Mouse (Mus musculus): ENCODE data around the gene Gm2696. TPM values are rescaled to one million over a fixed set of nuclear protein-coding genes. Genes with fewer than 3 reads are reported as not detected.
"Not testable (repeated sequence)": the region's sequence is repeated elsewhere in the genome, so short reads cannot be mapped to it uniquely, and the experiment has no call there.

Gene Gm2696
- polyA plus RNA-seq (2015; fragmentation: Nextera tagmentation; extraction: Ambion mirVana) = not detected in 2 replicates

GRCm38 (mm10) chr10:77814382-77814781 lies at the start of gene Gm2696:
Gene Gm2696 (plus strand): TSS chr10:77814682.
- no peaks in the 10 kb centered on the region for H3K27me3 ChIP-seq (replicated peaks; ENCODE audit: control insufficient read depth, insufficient read depth, low read length)
- H3K4me2 ChIP-seq (replicated peaks; ENCODE audit: low read depth) = no peak within 1 kb of the TSS
- no peaks in the 10 kb centered on the region for H3K9me3 ChIP-seq (ENCODE audit: control insufficient read depth)
- 37% methylated on average over 4 of the region's 4 CpGs for WGBS
- no peaks in the 10 kb centered on the region for H3K36me3 ChIP-seq (ENCODE audit: control insufficient read depth, insufficient read depth)
- no peak for ATAC-seq
- no peak for TF ChIP-seq CTCF (IDR thresholded peaks at IDR 0.05; ENCODE audit: low read depth)
- no peak within 1 kb of the TSS for H3K27ac ChIP-seq (ENCODE audit: low read depth, low read length)
- no peak within 1 kb of the TSS for H3K9ac ChIP-seq (ENCODE audit: low read depth, low read length)
- H3K4me1 ChIP-seq (replicated peaks; ENCODE audit: control insufficient read depth, insufficient read depth, low read length) = no peaks in the 10 kb centered on the region
- H3K4me3 ChIP-seq (ENCODE audit: low read depth, low read length) = no peak within 1 kb of the TSS

DNA sequence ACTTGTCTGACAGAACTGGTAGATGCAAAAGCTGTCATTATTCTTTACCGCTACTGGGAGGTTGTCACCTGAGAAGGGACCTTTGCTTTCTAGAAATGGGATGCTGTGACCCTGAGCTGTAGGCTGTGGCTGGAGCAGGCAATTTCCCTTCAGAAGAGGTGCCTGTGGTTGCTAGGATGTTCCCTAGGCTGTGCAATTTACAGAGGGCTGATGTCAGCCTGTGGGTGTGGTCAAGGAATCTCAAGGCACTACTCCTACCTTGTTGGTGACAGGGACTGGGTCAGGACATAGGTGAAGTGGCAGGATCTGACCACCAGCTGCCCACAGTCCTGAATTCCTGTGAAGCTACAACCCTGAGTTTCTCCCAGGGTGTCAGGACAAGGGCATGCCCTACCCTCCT lies 44.8 kb upstream of the Gm2696 start:
- Histone ChIP-seq H3K27me3 (replicated peaks; ENCODE audit: control insufficient read depth, insufficient read depth, low read length) (no peaks in the 10 kb centered on the region), H3K4me2 (replicated peaks; ENCODE audit: low read depth) (no peak overlapping the region), H3K9me3 (ENCODE audit: control insufficient read depth) (no peaks in the 10 kb centered on the region), H3K36me3 (ENCODE audit: control insufficient read depth, insufficient read depth) (no peaks in the 10 kb centered on the region), H3K4me1 (replicated peaks; ENCODE audit: control insufficient read depth, insufficient read depth, low read length) (no peaks in the 10 kb centered on the region), H3K4me3 (ENCODE audit: low read depth, low read length) (no peak overlapping the region), H3K9ac (ENCODE audit: low read depth, low read length) (no peak overlapping the region), H3K27ac (ENCODE audit: low read depth, low read length) (no peak overlapping the region)
- no peak for TF ChIP-seq CTCF (IDR thresholded peaks at IDR 0.05; ENCODE audit: low read depth)
- WGBS = 82% methylated on average over 1 of the region's 1 CpGs
- ATAC-seq = no peak

DNA sequence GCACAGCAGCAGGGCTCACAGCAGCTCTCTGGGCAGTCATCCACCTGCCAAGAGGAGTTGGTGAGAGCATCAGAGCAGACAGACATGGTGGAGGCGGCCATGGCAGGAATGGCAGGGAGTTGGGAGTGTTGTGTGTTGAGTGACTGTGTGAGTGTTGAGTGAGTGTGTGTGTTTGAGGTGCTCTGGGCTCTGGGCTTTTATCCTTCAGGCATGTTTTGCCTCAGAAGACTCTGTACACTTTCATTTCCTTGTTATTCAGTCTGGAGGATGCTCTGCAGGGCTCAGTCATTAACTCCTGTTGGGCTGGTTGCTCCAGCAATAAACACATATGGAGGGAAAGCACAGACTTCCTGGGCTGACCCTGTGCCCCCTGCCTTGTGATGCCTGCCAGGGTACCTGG lies 43.3 kb upstream of the Gm2696 start, which contains the start of gene Gm3238:
TSS of gene Gm3238 (minus strand) at position 101 of the 400 bp plus-strand sequence.
- not testable (repeated sequence) for H3K36me3 ChIP-seq (ENCODE audit: control insufficient read depth, insufficient read depth); H3K27me3 ChIP-seq (replicated peaks; ENCODE audit: control insufficient read depth, insufficient read depth, low read length); H3K9me3 ChIP-seq (ENCODE audit: control insufficient read depth); H3K4me3 ChIP-seq (ENCODE audit: low read depth, low read length); H3K4me2 ChIP-seq (replicated peaks; ENCODE audit: low read depth); H3K9ac ChIP-seq (ENCODE audit: low read depth, low read length); ATAC-seq; H3K27ac ChIP-seq (ENCODE audit: low read depth, low read length); H3K4me1 ChIP-seq (replicated peaks; ENCODE audit: control insufficient read depth, insufficient read depth, low read length)
- WGBS = 80% methylated on average over 1 of the region's 1 CpGs

- not testable (repeated sequence) for H3K4me3 ChIP-seq (ENCODE audit: low read depth, low read length); ATAC-seq; H3K4me1 ChIP-seq (replicated peaks; ENCODE audit: control insufficient read depth, insufficient read depth, low read length)
These were observed 42.3 kb upstream of the Gm2696 start for GRCm38 (mm10) chr10:77772142-77772541.

DNA sequence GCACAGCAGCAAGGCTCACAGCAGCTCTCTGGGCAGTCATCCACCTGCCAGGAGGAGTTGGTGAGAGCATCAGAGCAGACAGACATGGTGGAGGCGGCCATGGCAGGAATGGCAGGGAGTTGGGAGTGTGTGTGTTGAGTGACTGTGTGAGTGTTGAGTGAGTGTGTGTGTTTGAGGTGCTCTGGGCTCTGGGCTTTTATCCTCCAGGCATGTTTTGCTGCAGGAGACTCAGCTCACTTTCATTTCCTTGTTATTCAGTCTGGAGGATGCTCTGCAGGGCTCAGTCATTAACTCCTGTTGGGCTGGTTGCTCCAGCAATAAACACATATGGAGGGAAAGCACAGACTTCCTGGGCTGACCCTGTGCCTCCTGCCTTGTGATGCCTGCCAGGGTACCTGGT lies 37.6 kb upstream of the Gm2696 start, which contains the start of gene Gm7138:
TSS of gene Gm7138 (minus strand) at position 101 of the 400 bp plus-strand sequence.
- H3K27me3 ChIP-seq (replicated peaks; ENCODE audit: control insufficient read depth, insufficient read depth, low read length); H3K4me3 ChIP-seq (ENCODE audit: low read depth, low read length); H3K9ac ChIP-seq (ENCODE audit: low read depth, low read length); H3K9me3 ChIP-seq (ENCODE audit: control insufficient read depth); H3K4me1 ChIP-seq (replicated peaks; ENCODE audit: control insufficient read depth, insufficient read depth, low read length); H3K36me3 ChIP-seq (ENCODE audit: control insufficient read depth, insufficient read depth); H3K4me2 ChIP-seq (replicated peaks; ENCODE audit: low read depth); ATAC-seq; H3K27ac ChIP-seq (ENCODE audit: low read depth, low read length): not testable (repeated sequence)
- WGBS = no CpG with 5 or more reads among the region's 1 CpGs

More at GRCm38 (mm10) chr10:77772142-77772541, 42.3 kb upstream of the Gm2696 start:
- not testable (repeated sequence) for H3K9ac ChIP-seq (ENCODE audit: low read depth, low read length); H3K36me3 ChIP-seq (ENCODE audit: control insufficient read depth, insufficient read depth); H3K9me3 ChIP-seq (ENCODE audit: control insufficient read depth); H3K27me3 ChIP-seq (replicated peaks; ENCODE audit: control insufficient read depth, insufficient read depth, low read length); H3K27ac ChIP-seq (ENCODE audit: low read depth, low read length); H3K4me2 ChIP-seq (replicated peaks; ENCODE audit: low read depth)
- WGBS = 100% methylated on average over 1 of the region's 3 CpGs

DNA sequence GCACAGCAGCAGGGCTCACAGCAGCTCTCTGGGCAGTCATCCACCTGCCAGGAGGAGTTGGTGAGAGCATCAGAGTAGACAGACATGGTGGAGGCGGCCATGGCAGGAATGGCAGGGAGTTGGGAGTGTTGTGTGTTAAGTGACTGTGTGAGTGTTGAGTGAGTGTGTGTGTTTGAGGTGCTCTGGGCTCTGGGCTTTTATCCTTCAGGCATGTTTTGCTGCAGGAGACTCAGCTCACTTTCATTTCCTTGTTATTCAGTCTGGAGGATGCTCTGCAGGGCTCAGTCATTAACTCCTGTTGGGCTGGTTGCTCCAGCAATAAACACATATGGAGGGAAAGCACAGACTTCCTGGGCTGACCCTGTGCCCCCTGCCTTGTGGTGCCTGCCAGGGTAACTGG lies 32.0 kb upstream of the Gm2696 start, which contains the start of gene Gm3250:
TSS of gene Gm3250 (minus strand) at position 101 of the 400 bp plus-strand sequence.
- H3K4me2 ChIP-seq (replicated peaks; ENCODE audit: low read depth); H3K36me3 ChIP-seq (ENCODE audit: control insufficient read depth, insufficient read depth); H3K9me3 ChIP-seq (ENCODE audit: control insufficient read depth); H3K4me3 ChIP-seq (ENCODE audit: low read depth, low read length); H3K4me1 ChIP-seq (replicated peaks; ENCODE audit: control insufficient read depth, insufficient read depth, low read length); H3K27ac ChIP-seq (ENCODE audit: low read depth, low read length); H3K9ac ChIP-seq (ENCODE audit: low read depth, low read length); H3K27me3 ChIP-seq (replicated peaks; ENCODE audit: control insufficient read depth, insufficient read depth, low read length); ATAC-seq: not testable (repeated sequence)
- WGBS = 67% methylated on average over 1 of the region's 1 CpGs

- not testable (repeated sequence) for H3K27me3 ChIP-seq (replicated peaks; ENCODE audit: control insufficient read depth, insufficient read depth, low read length); H3K9me3 ChIP-seq (ENCODE audit: control insufficient read depth); H3K4me3 ChIP-seq (ENCODE audit: low read depth, low read length); H3K27ac ChIP-seq (ENCODE audit: low read depth, low read length); H3K36me3 ChIP-seq (ENCODE audit: control insufficient read depth, insufficient read depth); H3K4me2 ChIP-seq (replicated peaks; ENCODE audit: low read depth); H3K4me1 ChIP-seq (replicated peaks; ENCODE audit: control insufficient read depth, insufficient read depth, low read length); H3K9ac ChIP-seq (ENCODE audit: low read depth, low read length); ATAC-seq
- WGBS = 86% methylated on average over 1 of the region's 3 CpGs
These were observed 31.1 kb upstream of the Gm2696 start for GRCm38 (mm10) chr10:77783396-77783795.

- H3K9me3 ChIP-seq (ENCODE audit: control insufficient read depth); H3K27ac ChIP-seq (ENCODE audit: low read depth, low read length); H3K27me3 ChIP-seq (replicated peaks; ENCODE audit: control insufficient read depth, insufficient read depth, low read length); H3K4me1 ChIP-seq (replicated peaks; ENCODE audit: control insufficient read depth, insufficient read depth, low read length); ATAC-seq; H3K4me2 ChIP-seq (replicated peaks; ENCODE audit: low read depth); H3K36me3 ChIP-seq (ENCODE audit: control insufficient read depth, insufficient read depth); H3K9ac ChIP-seq (ENCODE audit: low read depth, low read length); H3K4me3 ChIP-seq (ENCODE audit: low read depth, low read length): not testable (repeated sequence)
- WGBS = no CpG with 5 or more reads among the region's 1 CpGs
These were observed 26.6 kb upstream of the Gm2696 start, which contains the start of gene Gm7137 for GRCm38 (mm10) chr10:77787876-77788275. Gene Gm7137 (minus strand): TSS chr10:77788200.
